Mouse (Mus musculus): Measurements from ENCODE around the gene Gys1. TPM values are rescaled to one million over a fixed set of nuclear protein-coding genes. Genes with fewer than 3 reads are reported as not detected.
"Not testable (repeated sequence)": the region's sequence is repeated elsewhere in the genome, so short reads cannot be mapped to it uniquely, and the experiment has no call there.

The Gys1 gene
- total RNA-seq (2021): 10 to 100 TPM; 38.6 to 40.2 TPM
- long read RNA-seq, experiment 1, transcript Gys1-201 (16 exons, 3,678 nt): major isoform, 6 of 16 reads
- long read RNA-seq, experiment 1, partial matches to known transcripts: 10 of 16 reads
- long read RNA-seq, experiment 1, other reads (novel, unspliced or antisense): 0 of 16 reads
- long read RNA-seq, experiment 2, transcript Gys1-201 (16 exons, 3,678 nt): major isoform, 15 of 39 reads
- long read RNA-seq, experiment 2, partial matches to known transcripts: 10 of 39 reads
- long read RNA-seq, experiment 2, other reads (novel, unspliced or antisense): 14 of 39 reads

GRCm38 (mm10) chr7:45434203-45435015 is at the start of gene Gys1:
Gys1 (plus strand) TSS chr7:45434844.
- DNase-seq (ENCODE audit: low spot score in 2 of 2): peak; percentile 99

GRCm38 (mm10) chr7:45386077-45386476 is 48.6 kb upstream of the Gys1 start:
- DNase-seq (ENCODE audit: low spot score in 2 of 2): no peak

GRCm38 (mm10) chr7:45395129-45395541 is 39.5 kb upstream of the Gys1 start:
- no peak for DNase-seq (ENCODE audit: low spot score in 2 of 2)

GRCm38 (mm10) chr7:45395578-45396336 is 38.9 kb upstream of the Gys1 start, which contains the start of gene Snrnp70:
Snrnp70 (minus strand) TSS chr7:45395742.
- peak; percentile 100 for DNase-seq (ENCODE audit: low spot score in 2 of 2)

GRCm38 (mm10) chr7:45396337-45396775 is 38.3 kb upstream of the Gys1 start:
- not testable (repeated sequence) for DNase-seq (ENCODE audit: low spot score in 2 of 2)

- no peak for DNase-seq (ENCODE audit: low spot score in 2 of 2)
These were observed 37.9 kb upstream of the Gys1 start for GRCm38 (mm10) chr7:45396787-45397186.

GRCm38 (mm10) chr7:45401521-45402085 is 33.0 kb upstream of the Gys1 start:
- no peak for DNase-seq (ENCODE audit: low spot score in 2 of 2)

- no peak for DNase-seq (ENCODE audit: low spot score in 2 of 2)
These were observed 30.9 kb upstream of the Gys1 start for GRCm38 (mm10) chr7:45403532-45404261.

- peak; percentile 47 to 50 for DNase-seq (ENCODE audit: low spot score in 2 of 2)
These were observed 29.3 kb upstream of the Gys1 start, which contains the start of gene Kcna7 for GRCm38 (mm10) chr7:45405091-45406075. Kcna7 (plus strand) TSS chr7:45405653.

- DNase-seq (ENCODE audit: low spot score in 2 of 2): no peak
These were observed 28.2 kb upstream of the Gys1 start for GRCm38 (mm10) chr7:45406157-45407156.

GRCm38 (mm10) chr7:45407836-45408235 is 26.8 kb upstream of the Gys1 start:
- DNase-seq (ENCODE audit: low spot score in 2 of 2): no peak

GRCm38 (mm10) chr7:45408351-45408750 is 26.3 kb upstream of the Gys1 start:
- DNase-seq (ENCODE audit: low spot score in 2 of 2): no peak

- DNase-seq (ENCODE audit: low spot score in 2 of 2): no peak
These were observed 25.7 kb upstream of the Gys1 start for GRCm38 (mm10) chr7:45408949-45409348.

GRCm38 (mm10) chr7:45409497-45410163 is 25.0 kb upstream of the Gys1 start:
- no peak for DNase-seq (ENCODE audit: low spot score in 2 of 2)

GRCm38 (mm10) chr7:45412421-45412820 is 22.2 kb upstream of the Gys1 start:
- DNase-seq (ENCODE audit: low spot score in 2 of 2): no peak

GRCm38 (mm10) chr7:45413113-45413863 is 21.4 kb upstream of the Gys1 start, which contains the start of gene Ntf5:
Ntf5 (plus strand) TSS chr7:45413695.
- DNase-seq (ENCODE audit: low spot score in 2 of 2): no peak
